Mouse (Mus musculus) ZHBTc4 (cell line): ENCODE results near the gene Uvrag.

Experiments
- DNase-seq: peaks from one replicate; pipeline ENCODE4 v3.0.0-alpha.2; 2011; ENCODE audit warnings: low read depth, low spot score

Uvrag gene

DNA sequence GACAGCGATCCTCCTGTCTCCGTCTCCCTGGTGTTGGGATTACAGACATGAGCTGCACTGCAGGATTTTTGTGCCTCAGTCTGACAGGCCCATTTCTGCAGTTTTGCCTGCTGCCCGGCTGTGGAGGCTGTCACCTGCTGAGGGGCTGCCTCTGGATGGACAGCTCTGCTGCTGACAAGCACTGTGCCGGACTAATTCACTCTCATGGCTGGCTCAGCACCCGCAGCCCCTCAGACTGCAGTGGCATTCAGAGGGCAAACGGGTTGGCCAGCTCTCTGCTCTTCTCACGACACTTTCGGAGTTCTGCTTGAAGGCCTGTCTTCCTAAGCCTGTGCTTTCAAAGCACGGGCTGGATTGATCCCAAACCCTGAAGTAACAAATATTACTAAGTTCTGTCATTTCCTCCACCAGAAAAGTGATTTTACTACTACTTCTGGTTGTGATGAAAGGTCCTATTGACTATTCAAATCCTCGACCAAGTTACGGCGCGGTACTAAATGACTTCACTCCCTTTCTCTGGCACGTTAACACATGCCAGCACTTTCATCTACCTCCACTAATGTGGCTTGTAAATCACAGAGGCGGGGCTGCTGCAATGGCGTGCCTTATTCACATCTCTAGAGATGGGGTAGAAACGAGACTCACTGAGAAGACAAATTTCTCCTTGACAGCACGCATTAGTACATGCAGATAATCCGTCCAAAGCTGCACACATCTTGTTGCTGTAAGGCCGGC, 203.7 kb downstream of the Uvrag start:
- DNase-seq: no peak

DNA sequence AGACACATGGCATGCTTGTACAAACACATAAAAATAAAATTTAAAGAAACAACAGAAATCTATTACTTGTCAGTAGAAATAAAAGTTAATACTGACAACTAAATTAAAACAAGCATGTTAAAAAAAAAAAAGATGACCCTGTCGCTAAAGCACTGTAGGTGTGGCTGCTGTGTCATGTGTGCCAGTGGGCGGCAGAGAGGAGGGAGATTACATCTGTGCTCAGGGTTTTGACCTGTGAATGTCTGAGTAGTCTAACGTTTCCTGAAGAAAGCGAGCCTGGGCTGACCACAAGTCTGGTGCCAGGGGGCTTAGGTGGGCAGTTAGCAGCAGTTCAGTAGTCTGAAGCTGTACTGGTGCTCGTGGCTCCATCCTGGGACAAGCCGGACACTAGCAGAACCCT, 205.2 kb downstream of the Uvrag start:
- DNase-seq: no peak

DNA sequence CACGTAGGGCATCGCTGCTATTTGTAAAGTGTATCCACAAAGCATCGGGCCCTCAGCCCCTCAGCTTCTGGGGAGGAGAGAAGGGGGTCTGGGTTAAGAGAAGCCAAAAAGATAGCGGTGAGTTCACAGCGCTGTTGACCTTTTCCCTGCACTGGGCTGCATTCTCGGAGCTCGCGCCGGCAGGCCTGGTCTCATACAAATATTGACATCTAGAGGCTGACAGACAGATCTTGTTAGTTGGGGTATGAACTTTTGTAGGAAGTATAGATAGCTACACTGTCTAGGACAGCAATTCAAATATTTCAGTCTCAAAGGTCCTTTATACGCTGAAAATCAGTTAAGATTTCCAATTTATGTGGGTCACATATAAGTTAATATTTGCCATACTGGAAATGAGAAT, 205.7 kb downstream of the Uvrag start:
- no peak for DNase-seq

DNA sequence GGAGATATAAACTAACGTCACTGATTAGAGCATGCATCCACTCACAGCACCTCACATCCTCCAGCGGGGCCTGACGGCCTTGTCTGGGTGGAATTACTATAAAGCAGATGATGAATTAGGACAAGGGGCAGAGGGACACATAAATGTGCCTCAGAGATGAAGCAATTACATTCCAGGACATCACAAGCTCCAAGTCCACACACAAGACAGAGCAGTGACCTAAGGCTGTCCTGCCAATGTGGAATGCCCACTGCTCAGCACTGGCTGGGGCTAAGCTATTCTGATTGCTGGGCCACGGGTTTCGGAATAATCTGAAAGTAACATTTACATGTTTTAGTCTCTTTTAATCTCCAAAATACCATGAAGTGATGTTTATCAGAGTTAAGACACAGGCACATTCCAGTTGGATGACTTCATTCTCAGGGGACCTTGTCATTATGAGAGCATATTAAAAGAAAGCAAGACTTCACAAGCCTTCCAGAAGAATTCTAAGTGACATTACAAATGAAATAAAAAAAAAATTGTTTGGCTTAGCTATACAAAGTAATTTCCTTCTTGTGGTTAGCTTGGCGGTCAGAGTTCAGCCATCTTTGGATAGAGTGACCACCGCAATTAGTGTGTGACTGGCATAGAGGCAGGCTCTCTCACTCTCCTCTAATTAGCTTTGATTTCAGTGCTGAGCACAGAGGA, 212.5 kb downstream of the Uvrag start:
- DNase-seq: no peak

DNA sequence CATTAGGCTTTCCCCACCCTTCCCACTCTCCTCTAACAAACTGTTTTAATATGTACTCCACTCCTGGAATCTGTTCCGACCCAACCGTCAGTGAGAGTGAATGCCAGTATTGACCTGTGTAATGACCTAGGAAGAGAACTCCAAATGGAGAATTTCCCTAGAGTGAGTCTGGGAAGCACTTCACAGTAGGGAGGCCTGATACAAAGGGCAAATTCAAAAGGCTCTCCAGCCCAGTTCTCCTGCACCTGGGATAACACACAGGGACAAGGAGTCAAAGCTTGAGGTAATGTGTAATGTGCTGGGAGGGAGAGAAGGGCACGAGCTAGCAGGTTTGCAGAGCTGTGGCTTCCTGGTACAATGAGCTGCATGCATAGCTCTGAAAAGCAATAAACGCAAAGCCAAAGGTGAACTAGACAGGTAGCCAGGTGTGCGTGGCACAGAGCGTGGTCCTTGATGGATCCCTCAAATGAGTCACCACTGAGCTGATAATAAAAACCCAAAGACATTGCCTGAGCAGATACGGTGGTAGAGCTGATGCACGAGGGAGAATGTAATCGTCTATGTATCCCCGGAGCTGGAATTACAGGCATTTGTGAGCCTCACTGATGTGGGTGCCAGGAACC, 213.9 kb downstream of the Uvrag start:
- peak; percentile 68 for DNase-seq

DNA sequence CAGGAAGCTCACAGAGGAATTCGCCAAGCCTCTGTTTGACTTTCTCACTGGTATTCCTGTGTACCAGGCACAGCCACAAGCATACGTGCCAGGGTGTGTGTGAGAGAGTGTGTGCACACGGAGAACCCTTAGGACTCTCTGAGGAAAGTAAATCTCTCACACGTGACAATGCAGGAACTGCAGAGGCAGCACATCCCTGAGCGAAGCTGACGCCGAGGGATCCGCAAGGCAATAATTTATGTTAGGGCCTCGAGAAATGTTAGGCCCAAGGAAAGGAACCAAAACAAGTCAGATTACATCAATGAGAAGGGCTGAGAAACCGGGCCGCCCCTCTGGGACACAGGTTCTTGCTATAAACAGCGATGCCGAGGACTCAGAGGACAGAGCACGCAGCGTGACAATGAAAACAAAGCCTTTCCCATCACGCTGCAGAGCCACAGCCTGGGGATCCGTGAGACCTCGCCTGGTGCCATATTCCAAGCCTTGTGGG, 216.5 kb downstream of the Uvrag start:
- DNase-seq: no peak

DNA sequence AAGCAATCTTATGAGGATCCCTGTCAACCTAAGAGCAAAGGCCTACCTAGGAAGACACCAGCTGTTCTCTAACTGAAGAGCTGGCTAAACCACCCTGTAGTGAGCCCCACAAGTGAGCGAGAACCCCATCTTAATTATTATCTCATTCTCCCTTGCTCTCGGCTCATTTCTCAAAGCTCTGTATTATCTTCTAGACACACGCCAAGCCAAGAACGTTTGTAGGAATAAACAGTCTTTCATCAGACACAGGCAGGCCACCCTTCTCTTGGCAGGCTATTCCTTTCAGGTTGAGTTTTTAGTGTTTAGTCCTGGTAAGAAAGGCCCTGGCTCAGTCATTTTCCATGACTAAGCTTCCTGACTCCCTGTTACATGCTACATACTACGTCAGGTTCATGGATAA, 218.0 kb downstream of the Uvrag start:
- DNase-seq: no peak

DNA sequence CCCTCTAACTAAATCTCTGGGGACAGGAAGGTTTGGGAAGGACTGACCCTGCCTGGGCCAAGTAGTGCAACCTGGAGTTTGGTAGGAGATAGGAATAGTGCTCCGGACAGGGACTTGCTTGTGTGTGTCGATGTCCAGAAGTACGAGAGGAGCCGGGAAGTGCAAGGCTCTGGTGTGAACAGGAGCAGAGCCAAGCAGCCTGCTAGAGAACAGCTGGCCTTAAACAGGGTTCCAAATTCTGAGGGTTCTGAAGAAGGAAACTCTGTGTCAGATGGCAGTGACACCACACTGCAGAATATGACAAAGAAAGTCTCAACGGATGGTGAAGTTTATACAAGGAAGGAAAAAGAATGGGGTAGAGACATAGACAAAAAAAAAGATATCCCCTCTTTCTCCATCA, 223.5 kb downstream of the Uvrag start:
- no peak for DNase-seq

DNA sequence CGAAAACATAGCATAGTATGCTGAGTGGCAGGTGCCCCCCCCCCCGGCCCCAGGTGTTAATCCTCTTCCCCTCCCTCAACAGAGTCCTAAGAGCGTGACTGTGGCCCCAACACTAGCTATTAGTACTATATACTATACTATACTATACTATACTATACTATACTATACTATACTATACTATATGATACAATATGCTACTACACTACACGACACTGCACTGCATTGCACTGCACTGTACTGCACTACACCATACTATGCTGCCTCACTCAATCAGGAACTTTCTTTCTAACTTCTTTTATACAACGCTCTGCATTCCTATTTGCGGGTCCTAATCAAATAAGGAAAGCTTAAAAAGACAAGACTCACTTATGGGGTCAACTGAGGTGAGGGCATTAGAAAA, 224.4 kb downstream of the Uvrag start:
- no peak for DNase-seq

DNA sequence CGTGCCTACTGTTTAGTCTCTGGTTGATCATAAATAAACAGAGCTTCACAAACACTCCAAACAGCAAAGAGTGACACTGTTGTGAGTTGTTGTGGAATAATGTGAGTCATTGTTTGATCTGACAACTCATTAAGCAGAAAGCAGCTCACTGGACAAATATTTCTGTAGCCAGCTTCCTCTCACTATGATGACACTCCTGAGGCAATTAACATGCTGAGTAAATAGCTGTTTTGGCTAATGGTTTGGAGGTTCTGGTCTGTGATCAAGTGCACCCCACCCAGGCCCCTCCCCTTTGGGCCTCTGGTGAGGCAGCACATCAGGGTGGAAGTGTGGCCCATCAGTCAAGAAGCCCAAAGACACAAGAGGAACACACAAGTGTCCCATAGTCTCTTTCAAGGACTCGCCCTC, 228.0 kb downstream of the Uvrag start:
- DNase-seq: no peak

DNA sequence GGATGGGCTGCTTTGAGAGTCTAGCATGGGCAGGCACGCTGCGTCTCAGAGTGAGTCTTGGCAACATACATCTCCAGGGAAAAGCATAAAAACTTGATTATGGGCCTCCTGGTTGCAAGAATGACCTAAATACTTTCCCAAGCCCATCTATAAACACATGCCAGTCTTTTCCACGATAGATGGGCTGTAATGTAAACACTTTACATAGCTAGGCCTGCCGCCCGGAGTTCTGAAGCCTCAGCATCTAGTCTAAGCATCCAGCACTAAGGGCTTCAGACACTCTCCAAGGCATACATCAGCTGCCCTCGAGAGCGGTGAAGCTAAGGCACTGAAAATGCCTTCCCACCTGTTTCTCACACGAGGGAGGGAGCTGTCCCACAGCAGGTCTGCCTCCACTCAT, 229.7 kb downstream of the Uvrag start:
- DNase-seq: no peak

DNA sequence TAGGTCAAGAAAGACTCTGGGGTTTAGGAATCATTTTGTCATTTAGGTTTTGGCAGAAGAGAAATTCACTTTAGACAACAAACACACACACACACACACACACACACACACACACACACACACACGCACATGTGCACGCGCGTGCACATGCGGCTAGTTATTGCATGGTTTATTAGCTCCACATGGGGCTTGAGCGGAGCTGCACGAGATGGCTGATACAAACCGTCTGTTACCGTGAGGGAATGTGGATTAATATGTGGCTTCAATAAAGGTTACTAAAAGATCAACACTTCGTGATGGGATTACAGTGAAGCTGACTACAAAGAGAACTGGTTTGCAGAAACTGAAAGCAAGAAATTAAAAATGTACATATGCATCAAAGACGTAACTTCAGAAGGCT, 230.2 kb downstream of the Uvrag start:
- no peak for DNase-seq

DNA sequence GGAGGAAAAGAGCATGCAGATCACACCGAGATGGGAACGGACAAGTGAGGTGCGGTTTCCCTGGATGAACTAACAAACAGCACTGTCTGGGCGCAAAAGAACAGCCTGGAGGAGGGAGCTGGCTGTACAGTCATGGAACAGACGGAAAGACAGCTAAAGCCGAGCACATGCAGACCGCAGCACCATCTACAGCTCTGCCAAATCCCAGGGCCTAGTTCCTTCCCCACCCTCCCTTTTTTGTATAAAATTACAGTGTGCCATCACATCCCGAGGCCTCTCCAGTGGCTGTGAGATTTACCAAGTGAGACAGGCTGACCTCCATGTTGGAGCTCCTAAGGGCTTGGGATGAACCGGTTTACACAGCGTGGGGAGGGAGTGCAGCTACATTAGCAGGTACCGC, 230.8 kb downstream of the Uvrag start:
- no peak for DNase-seq

DNA sequence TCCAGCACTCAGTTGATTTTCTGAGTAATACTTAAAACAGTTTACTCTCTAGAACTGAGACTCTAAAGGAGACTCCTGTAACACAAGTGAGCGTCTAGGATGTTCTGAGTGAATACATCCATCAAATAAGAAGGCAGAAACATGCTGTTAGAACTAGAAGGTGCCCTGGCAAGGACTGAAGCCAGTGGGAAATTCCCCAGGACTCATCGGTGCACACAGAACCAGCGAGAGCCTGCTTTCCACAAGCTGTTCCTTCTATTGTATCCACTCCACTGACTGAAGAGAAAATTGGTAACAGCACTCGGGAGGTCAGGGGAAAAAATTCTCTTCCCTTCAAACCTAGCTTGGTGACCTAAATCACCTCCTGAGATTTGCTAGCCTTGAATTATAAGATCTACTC, 233.5 kb downstream of the Uvrag start:
- no peak for DNase-seq

DNA sequence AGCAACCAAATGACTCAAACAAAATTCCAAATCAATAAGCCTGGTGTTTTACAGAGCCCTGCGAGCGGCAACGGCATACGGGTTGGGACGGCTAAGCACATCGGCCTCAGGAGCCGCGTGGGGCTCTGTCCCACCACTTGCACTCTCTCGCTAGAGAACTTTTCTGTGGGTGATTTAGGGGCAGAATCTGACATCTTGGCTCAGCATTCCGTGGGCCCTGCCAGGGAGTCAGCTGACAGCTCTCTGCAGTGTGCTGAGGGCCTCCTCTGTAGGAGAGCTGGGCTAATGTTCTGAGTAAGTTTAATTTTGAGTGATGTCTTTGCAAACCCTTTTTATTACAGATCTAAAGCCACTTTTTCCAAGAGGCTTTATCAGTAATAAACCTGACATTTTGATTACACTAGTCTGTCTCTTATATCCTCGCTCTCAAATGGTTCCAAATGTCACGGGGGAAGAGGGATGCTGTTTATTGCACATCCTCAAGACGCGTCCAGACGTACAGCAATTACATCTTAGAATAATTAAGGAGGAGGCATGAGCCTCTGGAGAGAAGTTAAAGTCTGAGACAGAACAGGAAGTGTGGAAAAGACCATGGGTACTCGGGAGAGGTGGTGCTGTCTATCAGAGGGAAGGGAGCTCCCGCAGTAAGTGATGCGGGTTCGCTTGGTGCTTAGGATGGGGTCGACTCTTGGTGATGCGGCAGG, 236.1 kb downstream of the Uvrag start:
- no peak for DNase-seq

DNA sequence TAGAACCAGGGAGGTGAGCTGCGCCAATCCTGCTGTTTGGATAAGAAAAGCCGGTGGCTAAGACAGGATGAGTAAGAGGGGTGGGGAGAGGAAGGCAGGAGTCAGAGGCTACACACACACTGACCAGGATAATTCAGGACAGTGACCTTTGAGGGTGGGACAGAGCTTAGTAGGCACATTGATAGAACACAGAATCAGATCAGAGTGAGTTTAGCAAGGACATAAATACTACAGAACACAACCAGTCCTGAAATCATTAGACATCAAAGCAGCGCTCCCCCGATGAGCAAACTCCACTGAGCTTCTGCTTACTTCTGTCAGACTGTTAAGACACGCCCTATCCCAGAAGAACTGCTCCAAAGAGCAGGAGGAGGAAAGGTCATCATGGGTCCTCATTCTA, 237.1 kb downstream of the Uvrag start:
- DNase-seq: peak; percentile 37

DNA sequence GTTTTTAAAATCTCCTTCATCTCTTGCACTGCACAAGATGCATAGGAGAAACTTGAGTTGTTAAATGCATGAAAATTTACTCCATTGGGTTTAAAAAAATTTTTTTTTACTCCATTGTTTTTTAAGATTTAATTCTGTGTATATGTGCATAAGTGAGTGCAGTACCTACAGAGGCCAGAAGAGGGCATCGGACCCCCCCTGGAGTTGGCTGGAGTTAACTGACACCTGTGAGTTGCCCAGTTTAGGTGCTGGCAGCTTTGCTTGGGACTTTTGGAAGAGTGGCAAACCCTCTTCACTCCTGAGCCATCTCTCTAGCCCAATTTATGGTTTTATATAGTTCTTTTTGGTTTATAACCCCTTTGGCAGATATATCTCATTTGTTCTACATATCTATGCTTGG, 239.8 kb downstream of the Uvrag start:
- DNase-seq: peak; percentile 63

DNA sequence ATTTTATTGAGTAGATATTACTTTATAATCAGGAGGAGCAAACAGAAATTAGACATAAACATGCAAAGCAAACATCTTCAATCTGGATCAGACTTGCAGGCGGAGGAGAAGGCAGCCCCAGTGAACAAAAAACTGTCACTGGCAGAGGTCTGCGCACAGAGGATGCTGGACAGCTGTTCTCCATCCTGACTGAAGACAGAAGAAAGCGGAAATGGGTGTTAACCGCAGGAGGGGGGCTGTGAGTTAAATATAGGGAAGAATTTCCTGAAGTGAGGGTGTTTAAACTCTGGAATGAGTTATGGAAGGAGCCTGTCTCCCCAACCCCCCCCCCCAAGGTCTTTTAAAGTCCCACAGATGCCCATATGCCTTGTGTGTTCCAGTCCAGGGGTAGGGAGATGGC, 241.1 kb downstream of the Uvrag start:
- DNase-seq: no peak

DNA sequence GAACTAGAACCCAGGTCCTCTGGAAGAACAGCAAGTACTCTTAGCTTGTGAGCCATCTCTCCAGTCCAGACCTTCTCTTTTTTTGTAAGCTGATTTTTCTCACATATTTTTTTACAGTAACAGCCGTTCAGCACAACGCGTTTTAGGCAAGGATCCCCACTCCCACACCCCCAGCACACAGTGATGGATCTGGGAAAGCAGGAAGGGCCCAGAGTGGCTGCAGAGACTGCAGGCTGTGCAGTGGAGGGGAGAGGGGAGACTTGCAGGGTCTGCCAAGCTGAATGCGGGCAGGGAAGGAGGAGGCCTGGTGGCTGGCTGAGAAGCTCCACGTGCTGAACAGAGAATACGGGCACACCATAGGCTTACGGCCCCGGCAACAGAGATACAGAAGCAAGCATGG, 243.6 kb downstream of the Uvrag start:
- no peak for DNase-seq

DNA sequence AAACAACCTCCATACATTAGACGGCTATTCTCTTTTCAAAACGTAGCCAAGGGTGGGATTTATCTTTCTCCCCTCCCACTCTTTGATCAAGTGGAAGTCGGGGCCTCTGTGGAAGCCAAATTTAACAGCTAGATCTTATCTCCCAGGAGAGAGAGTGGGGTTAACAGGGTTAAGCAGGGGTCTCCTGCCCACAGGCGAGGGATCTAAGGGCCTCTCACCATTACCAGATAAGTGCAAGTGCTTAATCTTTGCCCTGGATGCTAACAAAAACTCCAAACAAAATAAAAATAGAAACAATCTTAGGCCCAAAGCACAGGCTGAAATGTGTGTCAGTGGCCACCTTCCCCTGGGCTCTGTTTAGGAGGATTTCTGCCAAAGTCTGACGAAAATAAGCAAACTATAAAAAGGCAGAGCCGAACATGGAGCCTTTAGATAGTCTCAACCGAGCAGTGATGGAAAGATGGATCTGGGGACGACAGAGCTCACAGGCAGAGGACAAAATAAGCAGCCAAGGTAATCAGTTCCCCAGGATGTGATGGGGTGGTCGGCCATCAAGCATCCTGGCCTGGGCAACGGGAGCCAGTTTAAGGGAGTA, 245.3 kb downstream of the Uvrag start:
- no peak for DNase-seq

DNA sequence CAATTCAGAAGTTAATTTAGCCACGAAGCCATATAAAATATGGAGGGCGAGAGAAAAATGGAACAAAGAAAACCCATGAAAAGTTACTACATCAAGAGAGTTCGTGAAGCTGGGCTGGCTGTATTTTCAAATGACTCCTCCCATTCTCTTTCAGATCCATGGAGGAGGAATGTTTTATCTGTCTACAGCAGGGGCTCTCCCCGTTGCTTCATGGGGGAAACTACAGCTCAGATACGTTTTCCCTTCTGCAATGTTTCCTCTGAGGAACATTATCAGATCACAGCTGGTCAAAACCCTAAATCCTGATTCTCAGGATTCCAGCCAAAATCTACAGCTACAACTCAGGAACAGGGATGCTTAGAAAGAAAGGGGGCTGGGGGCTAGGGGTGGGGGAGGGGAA, 246.2 kb downstream of the Uvrag start:
- DNase-seq: no peak

DNA sequence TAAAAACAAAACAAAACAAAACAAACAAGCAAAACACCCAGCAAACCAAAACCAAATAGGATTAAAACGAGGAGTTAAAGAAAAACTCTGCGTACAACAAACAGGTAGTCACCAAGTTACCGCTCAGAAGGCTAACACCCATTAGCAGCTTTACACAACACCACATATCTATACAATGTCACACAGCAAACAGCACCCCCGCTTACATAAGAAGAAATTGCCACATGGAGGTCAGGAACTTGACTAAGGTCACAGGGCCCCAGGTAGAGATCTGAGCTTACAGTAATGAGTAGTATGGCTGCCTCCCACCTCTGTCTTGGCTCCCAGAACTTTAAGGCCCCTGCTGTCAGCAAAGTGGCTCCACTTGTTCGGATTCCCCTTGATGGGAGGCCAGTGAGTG, 246.6 kb downstream of the Uvrag start:
- DNase-seq: no peak
